Mouse (Mus musculus): ENCODE data around the gene Naa11.

Naa11 gene

DNA sequence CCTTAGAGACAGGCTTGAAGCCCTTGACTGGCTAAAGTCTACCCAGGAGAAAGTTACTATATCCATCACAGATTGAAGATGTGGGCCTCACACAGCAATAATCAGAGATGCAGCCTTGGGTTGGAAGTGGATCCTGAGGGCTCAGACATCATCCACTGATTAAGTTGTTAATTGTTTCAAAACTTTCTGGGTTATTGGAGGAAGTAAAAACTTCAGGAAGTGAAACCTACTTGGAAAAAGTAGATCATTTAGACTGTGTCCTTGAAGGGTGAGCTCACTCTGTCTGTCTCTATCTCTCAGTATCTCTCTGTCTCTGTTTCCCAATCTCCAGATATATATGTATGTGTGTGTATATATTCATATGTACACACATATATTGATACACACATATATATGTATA, 47.0 kb downstream of the Naa11 start:
- no peak for DNase-seq (ENCODE audit: low read depth, low spot score)

DNA sequence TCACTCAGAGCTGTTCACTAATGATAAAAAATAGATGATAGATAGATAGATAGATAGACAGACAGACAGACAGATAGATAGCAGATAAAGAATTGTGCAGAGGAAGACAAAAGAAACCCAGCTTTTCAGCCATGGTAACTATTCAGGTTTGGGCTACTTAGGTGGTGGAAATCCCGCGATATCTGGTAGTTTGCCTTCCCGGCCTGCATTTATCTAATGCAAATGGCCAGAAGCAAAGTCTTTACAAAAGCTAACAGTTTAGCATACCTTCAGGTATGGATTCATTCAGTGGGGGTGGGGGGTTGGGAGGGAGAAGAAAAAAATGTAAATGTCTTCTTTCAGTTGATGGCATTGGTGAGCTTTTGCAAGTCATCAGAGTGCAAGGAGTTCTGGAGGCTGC, 48.0 kb downstream of the Naa11 start:
- no peak for DNase-seq (ENCODE audit: low read depth, low spot score)

DNA sequence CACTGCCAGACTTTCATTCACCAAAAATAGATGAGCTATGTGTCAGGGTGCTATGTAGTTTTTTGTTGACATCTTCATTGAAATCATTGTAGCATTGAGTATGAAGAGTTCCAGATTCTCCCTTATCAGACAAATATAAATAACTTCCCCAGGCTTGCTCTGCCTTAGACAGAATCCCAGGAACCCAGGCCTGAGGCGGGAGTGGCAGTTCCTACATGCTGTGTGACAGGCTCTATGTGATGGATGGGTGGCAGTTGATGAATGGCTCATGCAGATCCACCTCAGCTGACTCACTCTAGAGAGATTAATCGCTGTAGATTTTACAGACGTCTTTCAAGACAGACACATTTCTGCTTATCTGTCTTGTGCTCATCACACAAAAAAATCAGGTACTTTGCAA, 57.4 kb downstream of the Naa11 start:
- DNase-seq (ENCODE audit: low read depth, low spot score) = no peak

Data from retina, adult 2 months (tissue).